Comparison of ENCODE assay signal across 8 mouse cellular contexts in genomic region chr5:122421271-122422068, GRCm38 (mm10). TPM values are rescaled to one million over a fixed set of nuclear protein-coding genes. Genes with fewer than 3 reads are reported as not detected.
DNase-seq lines count a peak whose midpoint lies in the region; ATAC-seq and TF ChIP-seq lines count a peak whose summit lies in the region.

Gene Anapc7, plus strand, starts transcription at chr5:122421693.

- ATAC-seq in frontal cortex, adult (ENCODE audit: low TSS enrichment), result peak; percentile 41
- peak; percentile 51 for ATAC-seq in erythroblast, adult 5-6 weeks (replicated peaks; ENCODE audit: low FRiP score, poor library complexity, severe bottlenecking)
- ATAC-seq in neural tube, embryonic 12.5 days (ENCODE audit: low FRiP score, low read depth), result no peak

- H3K36me3 ChIP-seq in CH12.LX (replicated peaks in 1 of 2; ENCODE audit: control insufficient read depth in 1 of 2, insufficient read depth in 1 of 2, low read length in 1 of 2), result peaks cover 0 to 15% of the 10 kb centered on the region in 2 experiments
- H3K36me3 ChIP-seq in neural tube, embryonic 12.5 days, result 0 out of 2 replicates have a peak, but pooled peaks cover 6% of the 10 kb centered on the region

- dilution Hi-C loops in CH12.LX (cut with MboI; ENCODE audit: extremely low pct_ligation_motif_present, extremely low pct_unique_long_range_greater_than_20kb, low sequenced_read_pairs), result no loop called here

- H3K27me3 ChIP-seq in CH12.LX (replicated peaks), result no peaks in the 10 kb centered on the region
- no peaks in the 10 kb centered on the region for H3K27me3 ChIP-seq in neural tube, embryonic 12.5 days (replicated peaks)

- TF ChIP-seq CTCF in CH12.LX (conservative IDR thresholded peaks at IDR 0.05 in 1 of 2, IDR thresholded peaks at IDR 0.05 in 1 of 2; ENCODE audit: low read depth in 2 of 2, low read length in 2 of 2), result peak in 1 of 2 experiments; percentile 41; a peak in 2 of 4 replicates

- peaks cover 6 to 20% of the 10 kb centered on the region in 2 experiments; a peak in 3 of 4 replicates for H3K4me1 ChIP-seq in CH12.LX (ENCODE audit: control insufficient read depth in 1 of 2, insufficient read depth in 2 of 2)
- peaks cover 10% of the 10 kb centered on the region for H3K4me1 ChIP-seq in neural tube, embryonic 12.5 days

- no peak for TF ChIP-seq POLR2A in CH12.LX (IDR thresholded peaks at IDR 0.05; ENCODE audit: low read depth, low read length)

- peak within 1 kb of the TSS; percentile 97 for H3K4me2 ChIP-seq in CH12.LX (ENCODE audit: insufficient read depth, low read depth, poor library complexity, severe bottlenecking)
- peak within 1 kb of the TSS; percentile 97 for H3K4me2 ChIP-seq in neural tube, embryonic 12.5 days (replicated peaks)

- intact Hi-C loops in heart, postnatal 14 days (cut with DNase I), result loop anchor here (5.0 kb wide), 1 partner anchor 306 kb away; no protein-coding TSS in a partner anchor
- intact Hi-C loops in left cerebral cortex, postnatal 36 days (cut with DNase I), result loop anchor here (5.0 kb wide), 1 partner anchor 306 kb away; no protein-coding TSS in a partner anchor

- H3K9ac ChIP-seq in CH12.LX (ENCODE audit: insufficient read depth, low read depth), result peak within 1 kb of the TSS; percentile 82
- H3K9ac ChIP-seq in neural tube, embryonic 12.5 days, result peak within 1 kb of the TSS; percentile 92

- H3K4me3 ChIP-seq in CH12.LX (replicated peaks in 1 of 3; ENCODE audit: low read depth in 2 of 3, low read length in 2 of 3, poor library complexity in 1 of 3), result peak within 1 kb of the TSS; percentile 94 to 98 (median 95)
- H3K4me3 ChIP-seq in neural tube, embryonic 12.5 days, result peak within 1 kb of the TSS; percentile 99

- no peak for TF ChIP-seq EP300 in CH12.LX (IDR thresholded peaks at IDR 0.05; ENCODE audit: low read length)

- TF ChIP-seq RAD21 in CH12.LX (IDR thresholded peaks at IDR 0.05; ENCODE audit: low read depth, low read length), result peak; percentile 5; the same call in 1 of the 2 replicates

- peak within 1 kb of the TSS; percentile 56 for H3K27ac ChIP-seq in CH12.LX (ENCODE audit: insufficient read depth, low read depth)
- peak within 1 kb of the TSS; percentile 82 for H3K27ac ChIP-seq in neural tube, embryonic 12.5 days

- DNase-seq in frontal cortex, postnatal 36 days (ENCODE audit: low spot score in 2 of 2), result no peak
- peak; percentile 37 for DNase-seq in CH12.LX (ENCODE audit: extremely low read depth)
- no peak for DNase-seq in heart, postnatal 14 days
- no peak for DNase-seq in left cerebral cortex, postnatal 36 days (ENCODE audit: low spot score in 2 of 2)
- DNase-seq in spleen, adult 18-20 months, result no peak

- H3K79me2 ChIP-seq in CH12.LX (replicated peaks; ENCODE audit: control insufficient read depth, extremely low read depth, insufficient read depth, poor library complexity, severe bottlenecking), result peaks cover 17% of the 10 kb centered on the region

- no peaks in the 10 kb centered on the region for H3K9me3 ChIP-seq in CH12.LX (replicated peaks; ENCODE audit: low read length)
- H3K9me3 ChIP-seq in neural tube, embryonic 12.5 days, result no peaks in the 10 kb centered on the region

- 24% methylated on average over 17 of the region's 17 CpGs for WGBS in neural tube, embryonic 12.5 days

- in situ Hi-C loops in CH12.LX (cut with MboI; ENCODE audit: low pct_ligation_motif_present, low pct_unique_long_range_greater_than_20kb, low sequenced_read_pairs), result no loop called here

TF ChIP-seq in CH12.LX, 34 proteins besides CTCF, POLR2A, EP300 and RAD21:
- TF ChIP-seq RCOR1 (conservative IDR thresholded peaks at IDR 0.05; ENCODE audit: low read depth, low read length) (0 out of 2 replicates have a peak, but pooled peaks have one; percentile 38), CHD2 (IDR thresholded peaks at IDR 0.05; ENCODE audit: low read length) (no peak), MYC (IDR thresholded peaks at IDR 0.05; ENCODE audit: low read depth, low read length) (peak; percentile 42; the same call in 1 of the 2 replicates), CHD1 (IDR thresholded peaks at IDR 0.05; ENCODE audit: low read depth, low read length) (0 out of 2 replicates have a peak, but pooled peaks have one; percentile 51), MAZ (IDR thresholded peaks at IDR 0.05; ENCODE audit: low read depth, low read length) (0 out of 2 replicates have a peak, but pooled peaks have one; percentile 25)

RNA-seq across cellular contexts. Expression of gene Anapc7, which starts in this region (rescaled TPM):
- total RNA-seq in CH12.LX (2012; rRNA removed) (36.6 and 39.4 TPM in 2 replicates), CH12.LX (2014; rRNA removed) (21.3 and 21.9 TPM in 2 replicates)
- polyA plus RNA-seq in CH12.LX (2012; ENCODE audit: insufficient read length, low read depth), result 43.3 and 45.4 TPM in 2 replicates
- 13.2 and 14.6 TPM in 2 replicates for total RNA-seq in erythroblast, adult 5-6 weeks (2015; ENCODE audit: low replicate concordance)
- total RNA-seq in erythroblast, adult 5-6 weeks (2017; ENCODE audit: low replicate concordance), result 15.9 and 16.3 TPM in 2 replicates
- total RNA-seq in heart, postnatal 14 days (2021), result 10 to 100 TPM; 33.9 to 37.5 TPM
- 10 to 100 TPM; 31.5 to 34.0 TPM for total RNA-seq in left cerebral cortex, postnatal 36 days (2021)
- 51.2 and 53.5 TPM in 2 replicates for polyA plus RNA-seq in neural tube, embryonic 12.5 days (2016; fragmentation: Nextera tagmentation; extraction: Ambion mirVana)
